Mouse (Mus musculus): Measurements from ENCODE around the gene Gm10160. TPM values are rescaled to one million over a fixed set of nuclear protein-coding genes. Genes with fewer than 3 reads are reported as not detected.

Gm10160 gene
- not detected in 2 replicates for polyA plus RNA-seq (2015; fragmentation: Nextera tagmentation; extraction: Ambion mirVana)

GRCm38 (mm10) chr7:81855694-81856093 is at the start of gene Gm10160:
Gene Gm10160 (minus strand): TSS chr7:81855794.
- Histone ChIP-seq H3K4me2 (replicated peaks; ENCODE audit: low read depth) (no peak within 1 kb of the TSS; the same call in 1 of the 2 replicates), H3K27me3 (replicated peaks; ENCODE audit: control insufficient read depth, insufficient read depth, low read length) (peaks cover 17% of the 10 kb centered on the region), H3K4me1 (replicated peaks; ENCODE audit: control insufficient read depth, insufficient read depth, low read length) (no peaks in the 10 kb centered on the region), H3K27ac (ENCODE audit: low read depth, low read length) (no peak within 1 kb of the TSS), H3K36me3 (ENCODE audit: control insufficient read depth, insufficient read depth) (no peaks in the 10 kb centered on the region), H3K9me3 (ENCODE audit: control insufficient read depth) (no peaks in the 10 kb centered on the region), H3K9ac (ENCODE audit: low read depth, low read length) (no peak within 1 kb of the TSS), H3K4me3 (ENCODE audit: low read depth, low read length) (no peak within 1 kb of the TSS)
- WGBS, result 87% methylated on average over 1 of the region's 1 CpGs
- ATAC-seq, result no peak
- no peak for TF ChIP-seq CTCF (IDR thresholded peaks at IDR 0.05; ENCODE audit: low read depth)

GRCm38 (mm10) chr7:81904926-81905325 is 49.3 kb upstream of the Gm10160 start:
- Histone ChIP-seq H3K4me2 (replicated peaks; ENCODE audit: low read depth) (no peak overlapping the region), H3K9me3 (ENCODE audit: control insufficient read depth) (no peaks in the 10 kb centered on the region), H3K4me3 (ENCODE audit: low read depth, low read length) (no peak overlapping the region), H3K4me1 (replicated peaks; ENCODE audit: control insufficient read depth, insufficient read depth, low read length) (no peaks in the 10 kb centered on the region), H3K36me3 (ENCODE audit: control insufficient read depth, insufficient read depth) (no peaks in the 10 kb centered on the region), H3K27ac (ENCODE audit: low read depth, low read length) (no peak overlapping the region), H3K9ac (ENCODE audit: low read depth, low read length) (no peak overlapping the region), H3K27me3 (replicated peaks; ENCODE audit: control insufficient read depth, insufficient read depth, low read length) (no peaks in the 10 kb centered on the region)
- no peak for TF ChIP-seq CTCF (IDR thresholded peaks at IDR 0.05; ENCODE audit: low read depth)
- WGBS, result 87% methylated on average over 2 of the region's 2 CpGs
- no peak for ATAC-seq

GRCm38 (mm10) chr7:81904094-81904493 is 48.5 kb upstream of the Gm10160 start:
- Histone ChIP-seq H3K36me3 (ENCODE audit: control insufficient read depth, insufficient read depth) (peaks cover 3% of the 10 kb centered on the region; the same call in 1 of the 2 replicates), H3K9ac (ENCODE audit: low read depth, low read length) (no peak overlapping the region), H3K27ac (ENCODE audit: low read depth, low read length) (no peak overlapping the region), H3K27me3 (replicated peaks; ENCODE audit: control insufficient read depth, insufficient read depth, low read length) (no peaks in the 10 kb centered on the region), H3K9me3 (ENCODE audit: control insufficient read depth) (no peaks in the 10 kb centered on the region), H3K4me1 (replicated peaks; ENCODE audit: control insufficient read depth, insufficient read depth, low read length) (no peaks in the 10 kb centered on the region), H3K4me3 (ENCODE audit: low read depth, low read length) (no peak overlapping the region), H3K4me2 (replicated peaks; ENCODE audit: low read depth) (no peak overlapping the region)
- WGBS, result 63% methylated on average over 4 of the region's 4 CpGs
- TF ChIP-seq CTCF (IDR thresholded peaks at IDR 0.05; ENCODE audit: low read depth), result no peak
- ATAC-seq, result no peak

DNA sequence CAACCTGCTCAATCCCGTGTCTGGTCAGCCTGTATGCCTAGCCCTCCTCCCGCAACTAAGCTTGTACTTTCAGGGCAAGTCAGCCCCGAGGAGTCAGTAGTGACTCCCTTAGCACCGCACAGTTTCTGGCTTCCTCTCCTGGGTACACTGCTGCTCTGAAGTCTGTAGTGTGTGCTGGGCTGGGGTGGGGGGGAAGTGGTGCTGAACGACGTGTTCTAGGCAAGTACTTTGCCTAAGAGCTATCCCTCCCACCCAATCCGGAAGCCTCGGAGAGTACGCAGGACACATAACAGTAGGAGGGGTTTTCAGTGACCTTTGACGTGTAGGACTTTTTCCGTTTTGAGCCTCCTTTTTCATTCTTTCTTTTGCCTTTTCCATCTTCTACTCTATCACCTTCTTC is 43.8 kb upstream of the Gm10160 start:
- 67% methylated on average over 11 of the region's 11 CpGs for WGBS
- H3K4me2 ChIP-seq (replicated peaks; ENCODE audit: low read depth), result no peak overlapping the region
- no peak for TF ChIP-seq CTCF (IDR thresholded peaks at IDR 0.05; ENCODE audit: low read depth)
- no peak for ATAC-seq
- H3K27ac ChIP-seq (ENCODE audit: low read depth, low read length), result no peak overlapping the region
- H3K36me3 ChIP-seq (ENCODE audit: control insufficient read depth, insufficient read depth), result peaks cover 4% of the 10 kb centered on the region; the same call in 1 of the 2 replicates
- no peaks in the 10 kb centered on the region for H3K9me3 ChIP-seq (ENCODE audit: control insufficient read depth)
- H3K4me3 ChIP-seq (ENCODE audit: low read depth, low read length), result no peak overlapping the region
- no peaks in the 10 kb centered on the region for H3K27me3 ChIP-seq (replicated peaks; ENCODE audit: control insufficient read depth, insufficient read depth, low read length)
- no peaks in the 10 kb centered on the region for H3K4me1 ChIP-seq (replicated peaks; ENCODE audit: control insufficient read depth, insufficient read depth, low read length)
- no peak overlapping the region for H3K9ac ChIP-seq (ENCODE audit: low read depth, low read length)

DNA sequence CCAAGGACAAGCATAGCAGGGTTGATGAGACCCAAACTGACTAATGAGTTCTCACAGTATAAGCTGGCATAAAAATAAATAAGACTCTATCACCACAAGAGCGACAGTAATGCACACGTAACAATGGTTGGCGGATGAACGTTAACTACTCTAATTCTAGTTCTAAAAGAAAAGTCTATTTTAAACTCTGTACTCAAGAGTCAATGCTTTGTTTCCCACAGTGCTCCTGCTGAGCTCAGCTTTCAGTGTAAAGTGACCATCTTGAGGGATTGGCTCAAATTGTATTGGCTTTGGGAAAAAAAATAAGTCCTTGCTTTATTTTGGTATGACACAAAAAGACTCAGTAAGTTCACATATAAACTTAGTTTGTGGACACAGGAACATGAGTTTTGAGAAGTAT is 29.5 kb upstream of the Gm10160 start:
- no peak for ATAC-seq
- Histone ChIP-seq H3K4me3 (ENCODE audit: low read depth, low read length) (no peak overlapping the region), H3K36me3 (ENCODE audit: control insufficient read depth, insufficient read depth) (no peaks in the 10 kb centered on the region), H3K9ac (ENCODE audit: low read depth, low read length) (no peak overlapping the region), H3K4me1 (replicated peaks; ENCODE audit: control insufficient read depth, insufficient read depth, low read length) (no peaks in the 10 kb centered on the region), H3K9me3 (ENCODE audit: control insufficient read depth) (no peaks in the 10 kb centered on the region), H3K27ac (ENCODE audit: low read depth, low read length) (no peak overlapping the region), H3K27me3 (replicated peaks; ENCODE audit: control insufficient read depth, insufficient read depth, low read length) (no peaks in the 10 kb centered on the region), H3K4me2 (replicated peaks; ENCODE audit: low read depth) (no peak overlapping the region)
- WGBS, result 84% methylated on average over 4 of the region's 4 CpGs
- TF ChIP-seq CTCF (IDR thresholded peaks at IDR 0.05; ENCODE audit: low read depth), result no peak

GRCm38 (mm10) chr7:81881600-81881999 is 26.0 kb upstream of the Gm10160 start:
- Histone ChIP-seq H3K4me3 (ENCODE audit: low read depth, low read length) (no peak overlapping the region), H3K4me2 (replicated peaks; ENCODE audit: low read depth) (no peak overlapping the region), H3K27me3 (replicated peaks; ENCODE audit: control insufficient read depth, insufficient read depth, low read length) (no peaks in the 10 kb centered on the region), H3K4me1 (replicated peaks; ENCODE audit: control insufficient read depth, insufficient read depth, low read length) (no peaks in the 10 kb centered on the region), H3K9ac (ENCODE audit: low read depth, low read length) (no peak overlapping the region), H3K36me3 (ENCODE audit: control insufficient read depth, insufficient read depth) (no peaks in the 10 kb centered on the region), H3K27ac (ENCODE audit: low read depth, low read length) (no peak overlapping the region), H3K9me3 (ENCODE audit: control insufficient read depth) (no peaks in the 10 kb centered on the region)
- TF ChIP-seq CTCF (IDR thresholded peaks at IDR 0.05; ENCODE audit: low read depth), result no peak
- WGBS, result 80% methylated on average over 3 of the region's 3 CpGs
- ATAC-seq, result no peak

DNA sequence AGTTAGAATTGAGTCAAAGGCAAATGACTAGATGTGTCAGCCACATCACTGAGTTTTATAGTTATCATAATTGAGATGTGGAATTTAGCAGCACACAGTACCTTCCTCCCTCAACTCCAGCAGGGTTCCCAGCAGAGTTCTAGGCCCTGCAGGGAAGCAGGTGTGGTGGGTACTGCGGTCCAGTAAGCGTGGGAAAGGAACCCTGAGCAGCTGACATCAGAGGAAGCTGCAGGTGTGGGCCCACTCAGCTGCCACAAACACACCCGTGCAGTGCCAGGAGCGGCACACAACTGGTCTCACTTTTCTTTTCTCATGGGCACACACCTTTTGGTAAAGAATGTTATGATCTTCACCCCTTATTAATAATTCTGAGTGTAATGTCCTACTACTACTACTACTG is 25.2 kb upstream of the Gm10160 start:
- TF ChIP-seq CTCF (IDR thresholded peaks at IDR 0.05; ENCODE audit: low read depth), result no peak
- Histone ChIP-seq H3K4me3 (ENCODE audit: low read depth, low read length) (no peak overlapping the region), H3K36me3 (ENCODE audit: control insufficient read depth, insufficient read depth) (no peaks in the 10 kb centered on the region), H3K9ac (ENCODE audit: low read depth, low read length) (no peak overlapping the region), H3K4me2 (replicated peaks; ENCODE audit: low read depth) (no peak overlapping the region), H3K27ac (ENCODE audit: low read depth, low read length) (no peak overlapping the region), H3K27me3 (replicated peaks; ENCODE audit: control insufficient read depth, insufficient read depth, low read length) (no peaks in the 10 kb centered on the region), H3K9me3 (ENCODE audit: control insufficient read depth) (no peaks in the 10 kb centered on the region), H3K4me1 (replicated peaks; ENCODE audit: control insufficient read depth, insufficient read depth, low read length) (no peaks in the 10 kb centered on the region)
- WGBS, result 83% methylated on average over 4 of the region's 4 CpGs
- ATAC-seq, result no peak

Data from intestine, postnatal 0 days (tissue).